Mouse (Mus musculus) G1E-ER4 (cell line): ENCODE data around the gene Znrd1. TPM values are rescaled to one million over a fixed set of nuclear protein-coding genes. Genes with fewer than 3 reads are reported as not detected.

Experiments
- GATA1 ChIP-seq: IDR thresholded peaks from one replicate; pipeline ENCODE4 v1.8.0; 2012; ENCODE audit warnings: low read length, inconsistent platforms
- polyA plus RNA-seq: library from polyadenylated mRNA; stranded (reverse); fragments of >175 nt; gene quantifications from 2 replicates; pipeline ENCODE4 v1.2.3, GENCODE M21; 2012

The Znrd1 gene
- polyA plus RNA-seq, 1 experiment: 3.8 TPM

GRCm38 (mm10) chr17:36944121-36944775 lies 14.1 kb downstream of the Znrd1 start:
- no peak for TF ChIP-seq GATA1

DNA sequence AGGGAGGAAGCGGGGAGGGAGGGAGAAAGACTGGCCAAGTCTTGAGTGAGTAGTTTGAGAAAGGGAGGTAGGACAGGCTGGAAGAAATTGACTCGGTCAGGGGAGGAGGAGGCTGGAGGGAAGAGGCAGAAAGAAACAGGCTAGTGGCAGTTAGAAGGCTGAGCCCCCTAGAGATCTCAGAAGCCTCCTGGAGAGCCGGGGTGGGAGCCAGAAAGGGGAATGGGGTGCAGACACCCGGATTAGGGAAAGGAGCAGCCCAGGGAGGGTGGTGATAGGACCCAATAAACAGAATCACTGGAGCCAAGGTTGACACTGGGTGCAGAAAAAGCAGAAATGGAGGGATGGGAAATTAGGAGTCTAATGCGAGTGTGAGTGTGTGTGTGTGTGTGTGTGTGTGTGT lies 14.7 kb downstream of the Znrd1 start:
- TF ChIP-seq GATA1: no peak

- no peak for TF ChIP-seq GATA1
These were observed 15.4 kb downstream of the Znrd1 start, which contains the start of gene Rnf39 for GRCm38 (mm10) chr17:36942791-36943471. Gene Rnf39 (plus strand): TSS chr17:36942918.

DNA sequence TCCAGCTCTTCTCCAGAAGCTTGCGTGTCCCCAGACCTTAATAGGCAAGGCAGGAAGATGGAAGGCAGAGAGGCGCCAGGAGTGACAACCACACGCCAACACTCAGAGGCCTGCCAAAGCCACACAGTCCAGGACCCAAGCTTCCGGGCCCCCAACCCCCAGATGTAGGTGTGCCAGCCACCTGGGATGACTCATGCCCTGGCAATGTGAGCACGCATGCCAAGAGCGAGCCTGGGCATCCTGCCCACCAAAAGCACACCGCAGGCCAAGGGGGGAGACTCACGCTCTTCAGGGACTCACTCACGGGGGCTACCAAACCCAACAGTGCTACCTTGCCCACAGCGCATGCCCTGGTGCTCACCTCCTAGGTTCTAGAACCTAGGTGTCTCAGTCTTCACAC lies 16.0 kb downstream of the Znrd1 start:
- no peak for TF ChIP-seq GATA1

DNA sequence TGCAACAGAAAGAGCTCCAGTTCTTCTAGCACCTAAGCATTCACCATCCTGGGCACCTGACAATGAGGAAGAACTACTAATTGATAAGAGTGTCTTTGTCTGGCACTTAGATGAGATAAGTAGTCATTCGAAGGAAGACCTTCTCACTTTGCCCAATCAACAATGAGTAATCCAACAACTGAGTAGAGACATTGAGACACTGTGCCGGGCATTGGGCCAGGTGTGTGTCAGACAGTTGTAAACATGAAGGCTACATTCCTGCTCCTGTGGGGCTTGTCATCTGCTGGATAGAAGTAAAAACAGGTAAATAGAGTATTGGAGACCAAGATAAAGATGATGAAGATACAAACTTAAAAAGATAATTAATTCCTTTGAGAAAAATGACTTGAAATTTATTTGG lies 20.3 kb downstream of the Znrd1 start:
- TF ChIP-seq GATA1: no peak

- no peak for TF ChIP-seq GATA1
These were observed 26.6 kb downstream of the Znrd1 start for GRCm38 (mm10) chr17:36931806-36932205.

- TF ChIP-seq GATA1: no peak
These were observed 27.2 kb downstream of the Znrd1 start for GRCm38 (mm10) chr17:36931130-36931529.

DNA sequence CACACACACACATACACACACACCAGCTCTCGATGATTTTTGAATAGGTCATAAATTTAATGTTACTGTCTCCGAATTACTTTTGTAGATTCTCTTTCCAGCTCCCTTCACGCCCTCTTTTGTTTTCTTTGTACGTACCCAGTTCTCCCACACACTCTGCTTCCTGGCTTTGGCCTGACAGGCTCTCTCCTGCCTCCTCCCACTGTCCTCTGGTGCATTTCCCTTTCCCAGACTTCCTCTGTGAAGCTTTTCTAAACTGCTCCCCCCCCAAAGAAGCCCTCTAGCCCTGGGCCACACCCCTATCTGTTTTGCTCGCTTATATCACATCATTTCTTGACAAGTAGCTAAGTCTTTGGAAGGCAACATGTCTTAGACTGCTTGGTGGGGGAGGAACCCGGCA lies 28.1 kb downstream of the Znrd1 start:
- no peak for TF ChIP-seq GATA1

- no peak for TF ChIP-seq GATA1
These were observed 29.0 kb downstream of the Znrd1 start for GRCm38 (mm10) chr17:36929236-36929932.

- TF ChIP-seq GATA1: no peak
These were observed 30.8 kb downstream of the Znrd1 start for GRCm38 (mm10) chr17:36927496-36928120.

DNA sequence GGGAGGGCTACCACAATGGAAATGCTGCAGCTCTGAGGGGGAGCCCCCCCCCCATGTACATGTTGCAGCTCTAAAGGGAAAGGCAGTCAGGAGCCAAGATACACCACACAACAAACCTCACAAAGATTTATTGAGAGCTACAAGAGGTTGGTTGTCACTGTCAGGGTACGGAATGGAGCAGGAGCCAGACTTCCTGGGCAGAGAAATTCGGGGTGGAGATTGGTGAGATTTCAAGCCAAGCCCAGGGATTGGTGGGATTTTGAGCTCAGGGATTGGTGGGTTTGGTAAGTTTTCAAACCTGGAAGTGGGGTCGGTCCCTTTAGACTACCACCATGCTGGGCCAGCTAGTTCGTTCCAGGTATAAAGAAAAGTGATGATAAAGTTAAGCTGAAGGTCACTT lies 34.9 kb downstream of the Znrd1 start:
- no peak for TF ChIP-seq GATA1

- TF ChIP-seq GATA1: no peak
These were observed 35.6 kb downstream of the Znrd1 start for GRCm38 (mm10) chr17:36922715-36923114.

DNA sequence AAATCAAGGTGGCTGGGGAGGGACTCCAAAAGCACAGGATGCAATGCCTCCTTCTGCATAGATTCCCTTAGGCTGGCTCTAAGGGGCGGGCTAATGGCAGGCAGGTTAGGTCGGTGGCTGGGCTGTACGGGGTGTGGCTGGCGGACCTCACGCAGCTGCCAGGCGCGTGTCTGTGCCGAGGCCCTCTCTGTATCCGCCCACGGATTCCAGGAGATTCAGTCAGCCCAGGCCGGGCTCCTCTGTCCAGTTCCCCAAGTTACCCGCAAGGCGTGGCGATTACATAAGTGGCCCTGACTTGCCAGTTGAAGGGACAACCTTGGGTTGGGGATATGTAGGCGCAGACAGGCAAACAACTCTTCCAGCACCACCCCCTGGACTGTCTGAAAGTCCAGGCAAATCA lies 38.1 kb downstream of the Znrd1 start:
- no peak for TF ChIP-seq GATA1

DNA sequence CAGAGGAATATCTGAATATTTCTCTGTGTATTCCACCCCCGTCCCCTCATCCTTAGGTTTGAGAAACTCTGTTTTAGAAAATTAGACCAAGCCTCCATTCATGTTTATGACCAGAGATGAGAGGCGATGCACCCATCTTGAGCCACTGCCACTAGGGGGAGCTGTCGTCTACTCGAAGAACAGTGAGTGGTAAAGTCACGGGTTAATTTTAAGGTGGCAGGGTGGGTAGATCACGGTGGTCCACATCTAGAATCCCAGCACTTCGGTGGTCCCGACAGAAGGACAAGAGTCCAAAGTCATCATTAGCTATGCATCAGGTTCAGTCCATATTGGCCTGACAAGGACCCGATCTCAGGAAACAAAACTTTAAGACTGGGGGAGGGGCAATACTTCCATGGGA lies 43.3 kb downstream of the Znrd1 start:
- TF ChIP-seq GATA1: no peak

DNA sequence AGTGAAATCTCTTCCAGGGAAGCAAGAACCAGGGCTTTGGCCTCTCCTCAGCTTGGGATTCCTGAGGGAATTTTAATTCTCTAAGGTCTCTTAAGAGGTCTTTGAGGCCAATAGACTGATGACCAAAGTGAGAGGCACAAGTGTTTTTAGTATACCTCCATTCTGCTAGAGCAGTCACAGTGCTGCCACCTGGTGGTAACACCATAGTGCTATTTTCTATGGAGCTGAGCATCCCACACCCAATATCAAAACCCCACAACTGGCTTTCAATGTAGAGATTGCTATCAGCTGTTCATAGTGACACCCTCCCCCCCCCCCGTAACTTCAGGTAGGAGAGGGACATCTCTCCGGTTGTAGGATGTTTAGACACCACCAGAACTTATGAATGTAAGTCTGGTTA lies 44.3 kb downstream of the Znrd1 start:
- TF ChIP-seq GATA1: no peak

DNA sequence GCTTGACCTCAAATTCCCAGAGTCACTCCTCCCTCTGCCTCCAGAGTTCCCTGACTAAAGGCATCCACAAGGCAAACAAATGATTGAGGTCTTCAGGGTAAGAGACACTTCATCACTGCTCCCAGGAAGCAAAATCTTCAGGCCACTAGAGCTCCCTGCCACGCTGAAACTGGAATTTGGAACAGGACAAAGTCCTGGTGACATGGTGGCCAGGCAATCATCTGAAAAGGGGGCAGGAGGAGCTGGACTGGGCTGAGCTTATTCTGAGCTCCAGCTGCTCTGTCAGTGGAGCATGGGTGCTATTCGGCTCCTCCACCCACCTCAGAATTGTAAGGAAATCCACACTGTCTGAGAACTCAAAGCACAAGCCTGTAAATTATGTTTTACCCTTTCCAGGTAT lies 46.3 kb downstream of the Znrd1 start:
- no peak for TF ChIP-seq GATA1

GRCm38 (mm10) chr17:36909802-36910201 lies 48.6 kb downstream of the Znrd1 start:
- no peak for TF ChIP-seq GATA1
